Mouse (Mus musculus): ENCODE results near the gene Gapdh. TPM values are rescaled to one million over a fixed set of nuclear protein-coding genes. Genes with fewer than 3 reads are reported as not detected.
"Not testable (repeated sequence)": the region's sequence is repeated elsewhere in the genome, so short reads cannot be mapped to it uniquely, and the experiment has no call there.

The Gapdh gene
- total RNA-seq, 2 experiments from 2014 or later = 1,844 to 1,863 TPM

GRCm38 (mm10) chr6:125166861-125167650 lies 789 bp upstream of the Gapdh start:
- peak; percentile 73 for DNase-seq

GRCm38 (mm10) chr6:125165328-125165891 lies 857 bp downstream of the Gapdh start:
- DNase-seq = peak; percentile 98

GRCm38 (mm10) chr6:125164672-125165327 lies 1.5 kb downstream of the Gapdh start:
- peak; percentile 71 for DNase-seq

GRCm38 (mm10) chr6:125163801-125164657 lies 2.2 kb downstream of the Gapdh start:
- DNase-seq = peak; percentile 56

GRCm38 (mm10) chr6:125162615-125163305 lies 3.5 kb downstream of the Gapdh start:
- DNase-seq = not testable (repeated sequence)

- peak; percentile 80 for DNase-seq
Observed at GRCm38 (mm10) chr6:125161971-125162370, 4.3 kb downstream of the Gapdh start.

GRCm38 (mm10) chr6:125160854-125161760 lies 5.2 kb downstream of the Gapdh start:
- peak; percentile 79 for DNase-seq

- DNase-seq = no peak
Observed at GRCm38 (mm10) chr6:125160558-125160853, 5.8 kb downstream of the Gapdh start.

GRCm38 (mm10) chr6:125159773-125160557 lies 6.3 kb downstream of the Gapdh start:
- DNase-seq = no peak

- no peak for DNase-seq
Observed at GRCm38 (mm10) chr6:125158944-125159492, 7.2 kb downstream of the Gapdh start.

- DNase-seq = no peak
Observed at GRCm38 (mm10) chr6:125156903-125157614, 9.2 kb downstream of the Gapdh start.

GRCm38 (mm10) chr6:125156491-125156890 lies 9.8 kb downstream of the Gapdh start:
- DNase-seq = no peak

- DNase-seq = no peak
Observed at GRCm38 (mm10) chr6:125155262-125155661, 11.0 kb downstream of the Gapdh start.

GRCm38 (mm10) chr6:125154550-125154949 lies 11.7 kb downstream of the Gapdh start:
- no peak for DNase-seq

- no peak for DNase-seq
Observed at GRCm38 (mm10) chr6:125153682-125154081, 12.6 kb downstream of the Gapdh start.

GRCm38 (mm10) chr6:125153018-125153389 lies 13.3 kb downstream of the Gapdh start:
- DNase-seq = no peak

GRCm38 (mm10) chr6:125152212-125153017 lies 13.9 kb downstream of the Gapdh start:
- no peak for DNase-seq

- no peak for DNase-seq
Observed at GRCm38 (mm10) chr6:125149569-125149950, 16.7 kb downstream of the Gapdh start.
